Mouse (Mus musculus) embryonic stem cell, embryonic (primary cell): ENCODE measurements around the gene Unc119b.

ENCODE experiments used
- CTCF ChIA-PET, 4 experiments: fragments of 300-600 bp in 2 of 4; fragments of 350-600 bp in 2 of 4; sonication (Branson Sonifier 250); formaldehyde crosslinking; loops; one replicate each; lab custom pipeline; 2022; ENCODE audit warnings: inconsistent platforms in 2 of 4; lab: Charles Lee
- POLR2A ChIA-PET, 4 experiments: fragments of 300-600 bp in 2 of 4; fragments of 350-600 bp in 2 of 4; sonication (Branson Sonifier 250); formaldehyde crosslinking; loops; one replicate each; lab custom pipeline; 2022; ENCODE audit warnings: antibody characterized with exemption in 4 of 4, inconsistent platforms in 1 of 4; lab: Charles Lee

The Unc119b gene

DNA sequence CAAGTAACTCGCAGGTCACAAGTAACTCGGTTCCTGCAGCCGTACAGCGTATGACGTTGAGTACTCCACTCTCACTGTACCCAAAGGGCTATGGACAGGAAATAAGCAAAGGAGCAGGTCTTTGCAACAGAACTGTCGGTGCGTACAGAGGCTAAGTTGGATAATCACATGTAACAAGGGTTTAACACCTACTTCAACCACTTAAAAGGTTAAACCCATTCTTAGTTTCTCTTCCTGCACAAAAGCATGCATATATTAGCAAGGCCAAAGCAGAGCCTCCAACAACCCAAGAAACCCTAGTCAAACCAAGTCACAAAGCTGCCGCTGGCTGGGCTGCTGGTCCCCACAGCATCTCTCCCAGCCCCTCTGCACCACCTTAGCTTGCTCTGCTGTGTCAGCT, 2.3 kb downstream of the Unc119b start:
- CTCF ChIA-PET, result interaction anchor here in 2 of 4 experiments (0.6 to 0.8 kb wide), 3 partner anchors 21 to 305 kb away, joined by 3 to 4 read pairs (median 3); no protein-coding TSS in a partner anchor

DNA sequence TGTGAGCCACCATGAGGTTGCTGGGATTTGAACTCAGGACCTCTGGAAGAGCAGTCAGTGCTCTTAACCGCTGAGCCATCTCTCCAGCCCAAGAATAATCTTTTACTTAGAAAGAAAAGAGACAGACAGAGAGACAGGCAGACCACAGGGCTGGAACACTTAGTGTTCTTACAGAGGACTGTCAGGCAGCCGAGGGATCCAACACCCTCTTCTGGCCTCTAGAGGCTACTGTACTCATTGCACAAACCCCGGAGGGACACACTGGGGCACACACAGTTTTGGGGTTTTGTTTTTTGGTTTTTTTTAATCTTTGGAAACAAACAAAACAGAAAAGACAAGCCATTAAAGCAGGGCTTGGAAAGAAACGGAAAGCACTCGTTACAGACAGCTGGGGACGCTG, 5.4 kb downstream of the Unc119b start:
- ChIA-PET CTCF (no interaction called here), POLR2A (interaction anchor here in 2 of 4 experiments (0.9 to 20.5 kb wide), 3 partner anchors 13 to 27 kb away, joined by 3 to 367 read pairs (median 3); partner anchors contain the start of gene Mlec (in 1 of the 2))

More for the DNA sequence above, 2.3 kb downstream of the Unc119b start:
- POLR2A ChIA-PET, result interaction anchor here in 2 of 4 experiments (0.7 to 20.5 kb wide), 9 partner anchors 11 to 176 kb away, joined by 3 to 367 read pairs (median 4); partner anchors contain the start of genes Mlec (in 2 of the 2) and Acads (in 1 of the 2)

DNA sequence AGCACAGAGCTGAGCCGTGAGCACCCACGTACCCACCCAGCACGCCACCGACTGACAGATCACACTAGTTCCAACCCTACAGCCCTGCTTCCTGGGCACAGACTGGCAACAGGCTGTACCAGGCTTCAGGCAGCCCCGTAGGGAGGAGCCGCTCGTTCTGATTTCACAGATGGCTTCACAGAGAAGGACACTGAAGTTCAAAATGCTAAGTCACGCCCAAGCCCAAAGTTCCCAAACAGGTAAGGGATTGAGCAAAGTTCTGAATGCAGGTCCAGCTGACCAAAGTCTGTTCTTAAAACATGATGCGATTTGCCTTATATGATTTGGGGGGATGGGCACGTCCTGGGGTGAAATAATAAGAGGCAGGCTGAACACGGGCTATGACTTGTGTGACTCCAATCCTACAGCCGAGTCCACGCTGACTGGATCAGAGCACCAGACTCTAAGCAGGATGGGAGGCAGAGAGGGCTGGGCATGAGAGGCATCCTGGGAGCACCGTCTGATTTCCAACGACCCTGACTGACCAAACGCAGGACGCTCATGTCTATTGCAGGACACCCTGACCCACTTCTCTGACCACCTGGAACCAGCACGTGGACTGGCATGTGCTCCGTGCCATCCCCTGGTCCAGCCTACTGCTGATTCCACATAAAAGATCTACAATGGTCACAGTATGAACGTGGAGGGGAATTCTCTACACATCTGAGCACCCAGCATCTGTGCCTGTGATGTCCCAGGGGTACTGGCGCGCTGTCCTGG, 7.2 kb downstream of the Unc119b start:
- ChIA-PET CTCF (interaction anchor here in 2 of 4 experiments (0.7 to 2.2 kb wide), 4 partner anchors 10 to 38 kb away, joined by 3 to 7 read pairs (median 6); partner anchors contain the start of gene Mlec (in 1 of the 2)), POLR2A (interaction anchor here in 3 of 4 experiments (0.5 to 3.3 kb wide), 9 partner anchors 8 to 363 kb away, joined by 3 to 19 read pairs (median 3); no protein-coding TSS in a partner anchor)

DNA sequence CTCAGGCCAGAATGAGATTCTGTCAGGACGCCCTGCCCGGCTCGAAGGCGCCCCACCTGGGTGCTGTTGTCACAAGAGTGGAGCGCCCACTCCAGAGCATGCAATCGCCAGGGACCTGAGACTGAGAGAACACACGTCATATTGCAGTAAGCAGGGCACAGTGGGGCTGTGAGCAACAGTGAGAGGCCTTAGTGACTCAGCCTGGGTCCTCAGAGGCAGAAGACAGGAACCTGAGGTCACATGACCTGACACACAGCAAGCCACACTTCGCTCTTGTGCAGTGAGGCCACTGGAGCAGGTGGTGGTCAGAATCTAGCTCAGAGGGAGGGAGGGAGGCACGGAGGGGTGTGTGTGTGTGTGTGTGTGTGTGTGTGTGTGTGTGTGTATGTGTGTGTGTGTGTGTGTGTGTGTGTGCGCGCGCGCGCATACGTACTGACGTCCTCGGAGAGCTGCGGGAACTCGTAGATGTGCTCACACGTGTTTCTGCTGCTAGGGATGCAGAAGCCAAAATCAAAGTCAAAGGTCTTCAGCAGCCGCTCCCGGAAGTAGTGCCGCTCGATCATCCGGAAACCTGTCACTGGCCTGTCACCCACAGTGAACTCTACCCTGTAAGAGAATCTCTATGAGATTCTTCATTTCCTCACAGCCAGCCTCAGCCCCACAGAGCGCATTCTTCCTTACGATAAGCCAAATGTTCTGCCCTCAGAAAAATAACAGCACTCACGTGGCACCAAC, 8.0 kb downstream of the Unc119b start:
- ChIA-PET POLR2A (interaction anchor here in 3 of 4 experiments (0.6 to 3.3 kb wide), 15 partner anchors 8 to 364 kb away, joined by 3 to 23 read pairs (median 3); partner anchors contain the start of genes Cabp1 (in 1 of the 3), Mlec (in 1 of the 3) and Unc119b (in 1 of the 3)), CTCF (interaction anchor here in 3 of 4 experiments (0.6 to 2.3 kb wide), 9 partner anchors 9 to 148 kb away, joined by 3 to 14 read pairs (median 5); partner anchors contain the start of gene Mlec (in 1 of the 3))

DNA sequence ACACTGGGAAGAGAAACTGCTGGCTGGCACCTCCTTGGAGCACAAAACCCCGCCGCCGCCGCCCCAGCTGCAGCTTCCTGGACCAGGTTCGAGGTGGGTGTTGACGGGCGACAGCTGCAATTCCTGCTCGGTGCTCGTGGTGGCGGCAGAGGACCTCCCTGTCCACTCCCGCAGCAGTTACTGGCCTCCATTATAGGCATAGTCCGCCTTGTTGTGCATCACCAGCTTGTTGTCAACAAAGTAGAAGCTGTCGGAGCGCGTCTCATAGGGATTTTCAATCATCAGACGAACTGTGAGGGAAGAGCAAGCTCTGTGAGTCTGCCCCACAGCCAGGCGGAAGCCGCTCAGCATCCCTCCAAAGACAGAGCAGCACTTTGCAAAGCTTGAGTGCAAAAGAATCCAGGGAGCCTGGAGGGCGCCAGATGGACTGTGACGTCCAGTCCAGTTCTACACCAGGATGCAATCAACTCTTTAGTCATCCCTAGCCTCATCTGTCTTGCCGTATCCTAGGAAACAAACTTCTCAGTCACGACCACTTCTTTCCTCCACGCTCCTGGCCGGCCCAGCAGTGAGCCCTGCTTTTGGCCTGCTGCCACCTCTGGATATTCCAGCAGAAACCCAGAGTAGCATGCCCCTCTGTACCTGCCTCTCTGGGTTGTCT, 9.4 kb downstream of the Unc119b start:
- CTCF ChIA-PET, result interaction anchor here (0.5 to 2.3 kb wide), 58 partner anchors 9 to 1438 kb away, joined by 3 to 24 read pairs (median 4); partner anchors contain the start of genes Unc119b (in 4 of the 4), Mlec (in 2 of the 4), Cabp1 (in 1 of the 4) and Pop5 (in 1 of the 4)
- POLR2A ChIA-PET, result interaction anchor here (0.7 to 3.3 kb wide), 42 partner anchors 9 to 372 kb away, joined by 3 to 23 read pairs (median 4); partner anchors contain the start of genes Unc119b (in 3 of the 4), Pop5 (in 2 of the 4), Rnf10 (in 2 of the 4) and Hnf1a (in 1 of the 4)

DNA sequence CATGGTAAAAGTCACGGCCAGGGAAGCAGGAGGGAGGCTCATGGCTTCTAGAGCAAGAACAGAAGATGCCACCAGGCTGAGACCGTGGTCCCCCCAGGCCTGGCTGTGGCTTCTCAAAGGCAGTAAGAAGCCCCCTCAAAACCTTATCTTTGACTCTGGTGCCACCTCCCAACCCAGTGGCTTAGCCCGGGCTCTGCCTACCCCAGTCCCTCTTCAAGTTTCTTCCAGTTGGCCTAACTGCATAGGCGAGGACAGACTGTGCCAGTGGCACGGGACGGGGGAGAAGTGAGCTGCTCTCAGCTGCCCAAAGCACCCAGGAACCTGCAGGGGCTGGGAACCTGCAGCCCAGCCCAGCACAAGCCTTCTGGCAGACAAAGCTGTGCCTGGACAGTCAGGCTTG, 10.1 kb downstream of the Unc119b start:
- POLR2A ChIA-PET, result interaction anchor here (0.7 to 3.3 kb wide), 39 partner anchors 10 to 372 kb away, joined by 3 to 23 read pairs (median 4); partner anchors contain the start of genes Unc119b (in 3 of the 4), Pop5 (in 2 of the 4), Rnf10 (in 2 of the 4) and Hnf1a (in 1 of the 4)

DNA sequence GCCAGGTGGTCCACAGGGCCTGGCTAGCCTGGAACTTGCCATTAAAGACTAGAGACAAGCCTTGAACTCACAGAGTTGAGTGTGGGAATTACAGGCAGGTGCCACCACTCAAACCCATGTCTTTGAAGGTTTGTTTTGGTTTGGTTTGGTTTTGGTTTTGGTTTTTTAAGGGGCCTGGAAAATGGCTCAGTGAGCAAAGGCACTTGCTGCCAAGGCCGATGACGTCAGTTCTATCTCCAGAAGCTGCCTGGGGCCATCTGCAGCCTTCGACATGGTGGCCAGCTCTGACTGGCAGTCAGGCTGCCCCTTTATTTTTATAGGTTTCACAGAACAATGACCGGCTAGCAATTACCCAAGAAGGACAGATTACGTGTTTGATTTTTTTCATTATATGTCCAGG, 13.8 kb downstream of the Unc119b start:
- POLR2A ChIA-PET, result interaction anchor here in 3 of 4 experiments (0.6 to 5.4 kb wide), 11 partner anchors 9 to 1944 kb away, joined by 3 to 30 read pairs (median 4); partner anchors contain the start of gene Unc119b (in 2 of the 3)
- CTCF ChIA-PET, result interaction anchor here in 2 of 4 experiments (0.6 to 0.8 kb wide), 2 partner anchors 40 to 499 kb away, joined by 4 to 5 read pairs; no protein-coding TSS in a partner anchor

More for the DNA sequence above, 10.1 kb downstream of the Unc119b start:
- CTCF ChIA-PET, result interaction anchor here (0.5 to 2.3 kb wide), 55 partner anchors 9 to 1439 kb away, joined by 3 to 18 read pairs (median 4); partner anchors contain the start of genes Unc119b (in 4 of the 4), Cabp1 (in 1 of the 4), Mlec (in 1 of the 4) and Pop5 (in 1 of the 4)

DNA sequence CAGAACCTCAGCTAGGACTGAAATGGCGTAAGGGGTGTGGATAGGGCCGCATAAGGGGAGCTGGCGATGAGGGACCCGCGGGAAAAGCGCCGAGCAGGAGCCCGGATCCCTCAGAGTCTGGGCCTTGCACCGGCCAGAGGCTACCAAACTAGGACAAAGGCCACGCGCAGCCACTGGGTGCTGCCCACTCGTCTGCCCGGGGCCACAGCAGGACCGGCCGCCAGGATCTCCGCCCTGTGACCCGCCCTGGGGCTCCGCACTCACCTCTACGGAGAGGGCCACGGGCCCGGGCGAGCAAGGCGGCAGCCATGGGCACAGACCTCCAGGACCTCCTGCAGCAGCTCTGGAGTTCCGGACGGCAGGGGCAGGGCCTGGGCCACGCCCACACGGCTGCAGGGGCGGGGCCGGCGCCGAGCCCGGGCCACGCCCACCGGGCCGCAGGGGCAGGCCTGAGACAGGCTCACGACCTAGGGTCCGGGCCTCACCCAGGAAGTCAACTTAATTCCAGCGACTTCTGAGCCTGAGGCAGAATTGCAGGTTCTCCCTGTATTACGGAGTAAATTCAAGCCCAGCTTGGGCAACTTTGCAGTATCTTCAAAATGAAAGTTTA, 15.7 kb downstream of the Unc119b start, which contains the start of gene Acads:
Acads (minus strand) TSS at position 386 of the 610 bp plus-strand sequence.
- POLR2A ChIA-PET, result interaction anchor here (0.5 to 5.4 kb wide), 53 partner anchors 9 to 391 kb away, joined by 3 to 38 read pairs (median 3); partner anchors contain the start of genes Unc119b (in 3 of the 4), Mlec (in 2 of the 4), Dynll1 (in 1 of the 4) and Pop5 (in 1 of the 4)

DNA sequence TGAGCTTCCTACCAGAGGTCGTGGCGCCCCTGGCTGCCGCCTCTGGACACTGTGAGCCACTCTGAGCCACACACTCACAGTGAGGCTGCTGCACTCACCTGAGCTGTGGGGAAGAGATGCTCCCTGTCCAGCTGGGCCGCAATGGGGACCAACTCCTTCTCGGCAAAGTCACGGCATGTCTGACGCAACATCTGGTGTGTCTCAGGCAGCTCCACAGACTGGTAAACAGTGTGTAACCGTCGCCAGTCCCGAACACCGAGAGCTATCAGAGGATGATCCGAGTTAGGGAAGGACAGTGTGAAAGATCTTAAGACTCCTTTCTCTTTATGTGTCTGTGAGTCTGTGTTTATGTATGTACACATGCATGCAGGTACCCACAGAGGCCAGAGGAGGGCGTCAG, 17.3 kb downstream of the Unc119b start:
- CTCF ChIA-PET, result interaction anchor here (0.6 to 4.0 kb wide), 16 partner anchors 9 to 177 kb away, joined by 3 to 21 read pairs (median 6); partner anchors contain the start of gene Unc119b (in 2 of the 4)

More for the DNA sequence above, 15.7 kb downstream of the Unc119b start, which contains the start of gene Acads:
- CTCF ChIA-PET, result interaction anchor here (0.5 to 4.0 kb wide), 19 partner anchors 9 to 480 kb away, joined by 3 to 21 read pairs (median 4); partner anchors contain the start of genes Pop5 (in 1 of the 4) and Unc119b (in 1 of the 4)

DNA sequence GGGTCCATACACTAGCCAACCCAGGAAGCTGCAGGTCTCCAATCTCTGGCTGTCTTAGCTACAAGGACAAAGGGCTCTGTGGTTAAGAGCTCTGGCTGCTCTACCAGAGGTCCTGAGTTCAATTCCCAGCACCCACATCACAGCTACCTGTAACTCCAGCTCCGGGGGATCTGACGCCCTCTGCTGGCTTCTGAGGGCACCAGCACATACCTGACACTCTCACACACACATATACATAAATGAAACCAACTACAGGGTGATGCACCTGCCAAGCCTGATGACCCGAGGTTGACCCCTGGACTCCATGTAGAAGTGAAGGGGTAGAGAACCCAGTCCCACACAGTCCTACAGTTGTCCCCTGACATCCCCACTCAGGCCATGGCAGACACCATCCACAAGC, 18.3 kb downstream of the Unc119b start:
- CTCF ChIA-PET, result interaction anchor here in 3 of 4 experiments (0.6 to 4.0 kb wide), 17 partner anchors 9 to 493 kb away, joined by 3 to 19 read pairs (median 4); partner anchors contain the start of gene Unc119b (in 1 of the 3)
- POLR2A ChIA-PET, result interaction anchor here in 2 of 4 experiments (1.0 to 4.8 kb wide), 8 partner anchors 9 to 155 kb away, joined by 3 to 16 read pairs (median 7); partner anchors contain the start of gene Unc119b (in 1 of the 2)

More for the DNA sequence above, 17.3 kb downstream of the Unc119b start:
- POLR2A ChIA-PET, result interaction anchor here in 3 of 4 experiments (0.5 to 5.4 kb wide), 21 partner anchors 9 to 358 kb away, joined by 3 to 38 read pairs (median 3); partner anchors contain the start of genes Mlec (in 1 of the 3) and Unc119b (in 1 of the 3)

DNA sequence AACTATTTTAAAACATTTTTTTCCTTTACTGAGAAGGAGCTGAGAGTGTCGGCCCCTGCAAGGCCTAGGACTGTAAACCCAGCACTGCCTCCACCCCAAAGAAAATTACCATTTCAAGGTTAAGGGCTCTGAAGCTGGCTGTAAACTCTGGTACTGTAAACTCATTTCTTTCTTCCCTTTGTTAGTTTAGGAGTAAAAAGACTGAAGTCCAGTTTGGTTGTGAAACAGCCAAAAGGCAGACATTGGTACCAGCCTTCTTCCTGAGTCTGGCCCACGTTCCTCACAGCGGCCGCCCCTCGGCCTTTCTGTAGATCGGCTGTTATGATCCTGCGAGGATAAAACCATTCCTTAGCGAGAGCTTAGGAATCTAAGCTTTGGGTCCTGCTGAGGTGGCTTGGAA, 20.3 kb downstream of the Unc119b start:
- POLR2A ChIA-PET, result interaction anchor here in 2 of 4 experiments (0.7 to 2.6 kb wide), 11 partner anchors 10 to 186 kb away, joined by 3 to 9 read pairs (median 3); partner anchors contain the start of genes Dynll1 (in 1 of the 2) and Unc119b (in 1 of the 2)
- CTCF ChIA-PET, result interaction anchor here in 3 of 4 experiments (0.5 to 2.3 kb wide), 8 partner anchors 8 to 187 kb away, joined by 3 to 12 read pairs (median 4); no protein-coding TSS in a partner anchor

DNA sequence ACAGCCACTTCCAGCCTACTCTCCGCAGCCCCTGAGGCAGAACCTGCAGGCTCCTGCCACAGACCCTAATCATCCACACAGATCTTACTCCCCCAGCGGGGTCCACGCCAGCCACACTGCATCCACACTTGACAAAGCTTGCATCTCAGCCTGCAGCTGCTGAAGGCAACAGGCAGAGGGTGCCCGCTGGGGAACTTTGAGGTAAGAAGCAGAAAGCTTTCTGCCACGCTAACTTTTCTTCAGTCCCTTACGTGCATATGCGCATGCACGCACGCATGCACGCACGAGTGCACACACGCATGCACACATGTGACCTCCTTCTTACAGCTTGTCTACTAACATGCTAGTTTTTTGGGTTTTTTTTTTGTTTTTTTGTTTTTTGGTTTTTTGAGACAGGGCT, 21.5 kb downstream of the Unc119b start:
- CTCF ChIA-PET, result interaction anchor here (0.5 to 2.7 kb wide), 9 partner anchors 8 to 134 kb away, joined by 3 to 13 read pairs (median 4); no protein-coding TSS in a partner anchor

DNA sequence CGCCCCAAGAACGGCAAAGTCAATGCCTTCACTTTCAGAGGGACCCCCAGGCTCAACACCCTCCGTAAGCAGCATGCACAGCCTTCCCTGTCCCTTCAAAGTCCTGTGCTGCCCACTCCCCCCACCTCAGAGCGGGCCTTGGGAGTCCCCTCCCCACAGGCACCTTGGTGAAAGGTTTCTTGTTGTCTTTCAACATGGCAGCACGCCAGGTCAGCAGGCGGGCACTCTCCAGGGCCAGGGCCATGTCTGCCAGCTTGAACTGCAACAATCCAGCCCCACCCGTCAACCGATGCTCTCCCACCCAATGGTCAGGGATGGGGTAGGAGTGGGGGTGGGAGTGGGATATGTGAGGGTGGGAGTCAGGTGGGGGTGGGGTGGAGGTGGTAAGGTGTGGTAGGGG, 23.6 kb downstream of the Unc119b start:
- POLR2A ChIA-PET, result interaction anchor here in 3 of 4 experiments (0.8 to 4.4 kb wide), 13 partner anchors 10 to 139 kb away, joined by 3 to 17 read pairs (median 4); partner anchors contain the start of gene Gm10401 (in 1 of the 3)
- CTCF ChIA-PET, result interaction anchor here (0.6 to 2.8 kb wide), 10 partner anchors 14 to 1314 kb away, joined by 3 to 13 read pairs (median 4); partner anchors contain the start of gene Hnf1a (in 1 of the 4)

More for the DNA sequence above, 21.5 kb downstream of the Unc119b start:
- POLR2A ChIA-PET, result interaction anchor here (0.6 to 2.4 kb wide), 21 partner anchors 9 to 378 kb away, joined by 3 to 12 read pairs (median 4); partner anchors contain the start of genes Unc119b (in 2 of the 4) and Mlec (in 1 of the 4)

DNA sequence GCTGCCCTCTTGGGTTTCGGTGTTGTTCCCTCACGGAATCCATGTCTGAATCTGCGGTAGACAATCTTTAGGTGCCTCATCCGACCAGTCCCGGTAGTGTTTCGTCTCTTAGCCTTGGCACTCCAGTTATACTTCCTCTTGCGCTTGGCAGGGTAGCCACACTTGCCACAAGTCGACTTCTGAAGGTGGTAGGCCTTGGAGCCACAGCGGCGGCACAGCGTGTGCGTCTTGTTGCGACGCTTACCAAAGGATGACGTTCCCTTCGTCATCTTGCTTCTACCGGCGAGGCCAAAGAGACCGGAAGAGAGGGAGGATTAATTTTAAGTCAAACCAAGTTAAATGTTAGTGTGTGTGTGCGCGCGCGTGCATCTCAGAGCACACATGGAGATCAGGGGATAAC, 31.5 kb downstream of the Unc119b start:
- ChIA-PET POLR2A (interaction anchor here in 2 of 4 experiments (0.7 to 1.9 kb wide), 3 partner anchors 9 to 124 kb away, joined by 3 to 8 read pairs (median 5); no protein-coding TSS in a partner anchor), CTCF (interaction anchor here in 2 of 4 experiments (0.6 to 1.9 kb wide), 2 partner anchors 57 to 124 kb away, joined by 3 to 6 read pairs; no protein-coding TSS in a partner anchor)
